Mouse (Mus musculus): Measurements from ENCODE around the gene Ints13. TPM values are rescaled to one million over a fixed set of nuclear protein-coding genes. Genes with fewer than 3 reads are reported as not detected.

Ints13 gene
- polyA plus RNA-seq, 1 experiment: 38.2 TPM

GRCm38 (mm10) chr6:146572073-146572472 is 5.6 kb downstream of the Ints13 start:
- TF ChIP-seq GATA1 (IDR thresholded peaks at IDR 0.05; ENCODE audit: low read length): no peak

GRCm38 (mm10) chr6:146551326-146551725 is 26.3 kb downstream of the Ints13 start:
- TF ChIP-seq GATA1 (IDR thresholded peaks at IDR 0.05; ENCODE audit: low read length): no peak

- no peak for TF ChIP-seq GATA1 (IDR thresholded peaks at IDR 0.05; ENCODE audit: low read length)
Measured at GRCm38 (mm10) chr6:146550421-146550820, 27.2 kb downstream of the Ints13 start.

DNA sequence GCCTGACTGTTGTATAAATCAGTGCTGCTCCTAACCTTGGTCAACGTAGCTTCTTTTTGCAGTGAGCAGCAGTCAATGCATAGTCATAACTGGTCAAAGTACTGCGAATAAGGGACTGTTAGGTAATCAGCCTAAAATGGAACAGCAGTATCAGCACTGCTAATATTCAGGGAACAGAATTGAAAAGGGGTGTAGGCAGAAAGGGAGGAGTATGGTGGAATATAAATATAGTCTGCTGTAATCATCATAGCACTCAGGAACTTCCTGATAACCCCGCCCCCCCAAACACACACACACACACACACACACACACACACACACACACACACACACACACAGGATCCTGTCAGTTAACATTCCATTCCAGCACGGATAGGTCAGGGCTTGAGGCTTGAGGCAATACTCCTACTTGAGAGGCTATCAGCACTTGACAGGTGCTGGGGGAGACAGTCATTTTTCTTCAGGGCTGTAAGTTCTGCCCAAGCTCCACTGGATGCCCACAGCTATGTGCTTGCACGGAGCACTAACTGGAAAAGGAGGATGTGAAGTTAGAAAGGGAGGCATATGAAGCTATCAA is 32.3 kb downstream of the Ints13 start:
- TF ChIP-seq GATA1 (IDR thresholded peaks at IDR 0.05; ENCODE audit: low read length): no peak

- TF ChIP-seq GATA1 (IDR thresholded peaks at IDR 0.05; ENCODE audit: low read length): no peak
Measured at GRCm38 (mm10) chr6:146544622-146545021, 33.0 kb downstream of the Ints13 start.

DNA sequence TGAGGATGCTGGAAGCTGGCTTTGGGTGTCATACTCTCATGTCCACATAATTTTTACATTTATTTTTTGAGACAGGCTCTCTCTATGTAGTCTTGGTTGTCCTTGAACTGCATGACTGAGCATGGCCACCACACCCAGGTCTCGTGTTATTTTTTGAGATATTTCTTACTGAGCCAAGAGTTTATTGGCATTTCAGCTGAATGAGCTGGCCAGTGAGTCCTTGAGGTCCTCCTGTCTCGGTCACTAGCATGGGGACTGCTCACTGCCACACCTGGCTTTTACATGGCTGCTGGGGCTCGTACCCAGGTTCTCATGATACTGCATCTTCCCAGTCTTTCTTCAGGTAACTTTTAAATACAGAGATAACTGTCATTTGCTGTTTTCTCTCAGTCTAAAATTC is 37.2 kb downstream of the Ints13 start:
- TF ChIP-seq GATA1 (IDR thresholded peaks at IDR 0.05; ENCODE audit: low read length): no peak

DNA sequence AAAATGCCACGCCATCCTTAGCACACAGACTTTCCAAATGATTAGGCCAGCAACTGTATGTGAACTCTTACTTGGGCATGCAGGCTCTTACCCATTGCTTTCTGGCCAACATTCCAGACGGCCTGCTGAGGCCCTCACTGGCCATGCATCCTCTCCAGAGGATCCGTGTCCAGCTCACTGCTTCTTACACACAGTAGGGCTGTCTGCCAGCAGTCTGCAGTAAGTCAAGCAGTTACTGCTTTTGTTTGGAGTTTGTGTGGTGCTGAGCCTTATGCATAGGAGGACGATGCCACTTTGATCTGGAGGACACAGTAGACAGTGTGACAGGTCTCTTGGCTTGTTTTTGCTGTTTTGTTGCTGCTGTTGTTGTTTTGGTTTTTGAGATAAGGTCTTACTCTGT is 39.0 kb downstream of the Ints13 start:
- no peak for TF ChIP-seq GATA1 (IDR thresholded peaks at IDR 0.05; ENCODE audit: low read length)

GRCm38 (mm10) chr6:146538071-146538470 is 39.6 kb downstream of the Ints13 start:
- no peak for TF ChIP-seq GATA1 (IDR thresholded peaks at IDR 0.05; ENCODE audit: low read length)

- TF ChIP-seq GATA1 (IDR thresholded peaks at IDR 0.05; ENCODE audit: low read length): no peak
Measured at GRCm38 (mm10) chr6:146537111-146537510, 40.5 kb downstream of the Ints13 start.

- no peak for TF ChIP-seq GATA1 (IDR thresholded peaks at IDR 0.05; ENCODE audit: low read length)
Measured at GRCm38 (mm10) chr6:146535501-146535900, 42.1 kb downstream of the Ints13 start.

DNA sequence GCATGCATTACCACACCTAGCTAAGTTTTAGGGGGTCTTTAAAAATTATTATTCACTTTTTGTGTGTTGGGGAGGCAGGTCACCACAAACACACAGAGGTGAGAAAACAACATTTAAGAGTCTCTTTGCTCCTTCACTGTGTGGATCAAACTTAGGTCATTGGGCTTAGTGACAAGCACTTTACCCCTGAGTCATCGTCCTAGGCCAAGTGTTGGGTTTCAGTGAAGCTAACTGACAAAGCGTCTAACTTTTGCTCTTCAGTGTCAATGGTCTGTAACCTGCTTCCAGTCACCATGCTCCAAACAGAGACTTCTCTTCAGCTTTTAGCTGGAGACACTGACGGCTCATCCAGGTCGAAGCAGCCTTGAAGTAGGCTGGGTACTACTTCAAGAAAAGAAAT is 44.5 kb downstream of the Ints13 start:
- no peak for TF ChIP-seq GATA1 (IDR thresholded peaks at IDR 0.05; ENCODE audit: low read length)

- TF ChIP-seq GATA1 (IDR thresholded peaks at IDR 0.05; ENCODE audit: low read length): no peak
Measured at GRCm38 (mm10) chr6:146530769-146531168, 46.9 kb downstream of the Ints13 start.

DNA sequence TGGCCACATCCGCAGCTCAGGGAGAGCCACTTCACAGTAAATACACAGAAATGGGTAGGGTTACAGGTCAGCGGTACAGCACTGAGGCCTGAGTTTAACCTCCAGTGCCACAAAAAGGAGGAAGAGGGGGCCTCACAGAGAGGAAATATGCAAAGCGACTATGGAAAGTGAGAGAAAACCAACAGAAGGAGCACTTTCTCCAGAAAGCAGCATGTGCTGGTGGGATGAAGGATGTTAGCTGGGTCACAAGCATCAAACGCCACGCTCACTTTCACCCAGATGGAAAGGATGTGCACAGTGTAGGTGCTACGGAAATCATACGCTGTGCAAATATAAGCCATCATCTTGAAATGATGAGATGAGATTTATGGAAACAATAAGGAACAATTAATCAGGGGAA is 47.3 kb downstream of the Ints13 start:
- TF ChIP-seq GATA1 (IDR thresholded peaks at IDR 0.05; ENCODE audit: low read length): no peak

DNA sequence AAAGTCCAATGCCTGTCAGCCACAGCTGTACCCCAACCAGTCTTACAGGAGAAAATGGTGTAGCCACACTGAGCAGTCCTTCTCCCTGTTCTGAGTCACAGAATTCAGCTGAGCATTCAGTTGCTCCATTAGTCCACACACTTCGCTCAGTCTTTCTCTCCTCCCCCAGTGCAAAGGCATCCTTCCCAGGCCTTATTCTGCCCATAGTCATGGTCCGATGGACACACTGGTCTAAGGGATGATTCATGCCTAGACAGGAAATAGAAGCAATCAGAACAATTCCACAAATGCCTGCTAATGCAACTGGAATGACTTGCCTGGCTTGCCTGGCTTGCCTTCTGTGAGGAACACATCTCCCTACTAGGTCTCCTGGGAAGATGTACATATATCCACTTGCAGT is 50.1 kb downstream of the Ints13 start:
- no peak for TF ChIP-seq GATA1 (IDR thresholded peaks at IDR 0.05; ENCODE audit: low read length)

DNA sequence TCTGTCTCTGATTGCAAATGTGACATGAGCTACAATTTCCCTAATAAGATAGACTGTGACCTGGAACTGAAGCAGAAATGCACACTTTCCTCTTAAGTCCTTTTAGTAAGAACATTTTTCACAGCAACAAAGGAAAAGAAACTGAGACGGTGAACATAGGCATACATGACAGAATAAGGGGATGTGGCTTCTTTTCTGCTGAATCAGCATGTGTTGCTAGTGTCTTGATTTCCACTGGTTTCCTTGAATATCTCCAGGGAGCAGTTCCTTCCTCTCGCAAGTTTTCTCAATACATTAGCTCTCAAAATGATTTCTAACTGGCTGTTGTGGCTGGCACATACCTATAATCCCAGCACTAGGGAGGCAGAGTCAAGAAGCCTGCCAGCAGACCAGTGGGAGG is 52.1 kb downstream of the Ints13 start:
- TF ChIP-seq GATA1 (IDR thresholded peaks at IDR 0.05; ENCODE audit: low read length): no peak

GRCm38 (mm10) chr6:146521456-146522245 is 56.0 kb downstream of the Ints13 start:
- TF ChIP-seq GATA1 (IDR thresholded peaks at IDR 0.05; ENCODE audit: low read length): no peak

- TF ChIP-seq GATA1 (IDR thresholded peaks at IDR 0.05; ENCODE audit: low read length): no peak
Measured at GRCm38 (mm10) chr6:146519019-146519418, 58.6 kb downstream of the Ints13 start.
